Mouse (Mus musculus) small intestine, adult 2 months (tissue): ENCODE data around the gene Klc3.

ENCODE experiments used
- CTCF ChIP-seq: fragments of 200-500 bp; IDR thresholded peaks from 2 replicates; pipeline ENCODE4 v1.5.1; 2012; ENCODE audit warnings: low read depth, mild to moderate bottlenecking, control low read depth, inconsistent platforms, low read length, moderate library complexity, mixed read lengths; ENCODE audit not compliant: insufficient replicate concordance, insufficient read length; ENCODE audit errors: extremely low read depth
- POLR2A ChIP-seq: fragments of 200-500 bp; IDR thresholded peaks from 2 replicates; pipeline ENCODE4 v1.6.1; 2012; ENCODE audit warnings: low read depth, mild to moderate bottlenecking, control low read depth, inconsistent platforms, low read length, moderate library complexity

- TF ChIP-seq CTCF (no peak), POLR2A (no peak)
Measured at GRCm38 (mm10) chr7:19399496-19400280, 4.2 kb downstream of the Klc3 start.
